Mouse (Mus musculus) small intestine, adult 2 months (tissue): ENCODE data around the gene Klk8.

ENCODE experiments used
- CTCF ChIP-seq: fragments of 200-500 bp; IDR thresholded peaks from 2 replicates; pipeline ENCODE4 v1.5.1; 2012; ENCODE audit warnings: low read depth, mild to moderate bottlenecking, control low read depth, inconsistent platforms, low read length, moderate library complexity, mixed read lengths; ENCODE audit not compliant: insufficient replicate concordance, insufficient read length; ENCODE audit errors: extremely low read depth
- POLR2A ChIP-seq: fragments of 200-500 bp; IDR thresholded peaks from 2 replicates; pipeline ENCODE4 v1.6.1; 2012; ENCODE audit warnings: low read depth, mild to moderate bottlenecking, control low read depth, inconsistent platforms, low read length, moderate library complexity

DNA sequence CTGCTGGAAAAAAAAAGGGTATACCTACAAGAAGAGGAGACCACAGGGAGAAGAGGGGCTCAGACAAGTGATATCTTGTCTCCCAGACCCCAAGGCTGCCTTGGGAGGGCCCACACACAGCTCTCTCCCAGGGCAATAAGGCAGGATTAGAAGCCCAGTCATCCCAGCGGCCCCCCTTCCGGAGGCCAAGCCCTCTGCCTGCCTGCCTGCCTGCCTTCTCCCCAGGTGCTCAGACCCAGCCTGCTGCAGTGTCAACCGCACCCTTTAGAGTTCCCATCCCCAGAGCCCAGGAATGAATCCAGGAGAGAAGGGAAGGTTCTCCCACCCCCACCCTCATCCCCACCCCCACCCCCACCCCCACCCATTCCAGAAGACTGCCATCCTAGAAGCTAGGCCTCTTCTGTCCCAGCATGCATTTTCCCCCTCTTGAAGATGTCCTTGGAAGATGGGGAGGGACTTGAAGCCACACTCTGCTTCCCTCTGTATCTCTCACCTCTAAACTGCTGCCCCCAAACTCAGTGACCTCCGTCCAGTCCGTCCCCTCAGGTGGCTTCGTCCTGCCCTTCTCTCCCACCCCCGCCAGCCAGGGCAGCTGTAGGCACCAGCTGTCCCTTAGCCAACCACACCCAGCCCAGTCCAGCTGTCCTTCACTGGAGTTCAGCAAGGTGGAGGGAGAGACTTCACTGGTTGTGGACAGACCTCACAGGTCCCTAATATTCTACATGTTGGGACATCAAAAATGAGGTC lies 21.9 kb upstream of the Klk8 start:
- TF ChIP-seq CTCF (no peak), POLR2A (no peak)
